8 mouse cellular contexts compared by ENCODE assay signal in genomic region chr12:11264895-11265294, GRCm38 (mm10). TPM values are rescaled to one million over a fixed set of nuclear protein-coding genes. Genes with fewer than 3 reads are reported as not detected.
DNase-seq lines count a peak whose midpoint lies in the region; ATAC-seq lines count a peak whose summit lies in the region.

No protein-coding gene starts in this region.

- no peaks in the 10 kb centered on the region for H3K27me3 ChIP-seq in heart, embryonic 14.5 days (ENCODE audit: control insufficient read depth, insufficient read depth, low read length)
- no peaks in the 10 kb centered on the region for H3K27me3 ChIP-seq in hindbrain, embryonic 10.5 days (ENCODE audit: insufficient read depth, poor library complexity, severe bottlenecking)
- no peaks in the 10 kb centered on the region for H3K27me3 ChIP-seq in midbrain, embryonic 11.5 days (ENCODE audit: control insufficient read depth, insufficient read depth, low read length)

- no peaks in the 10 kb centered on the region for H3K9me3 ChIP-seq in heart, embryonic 14.5 days (ENCODE audit: control insufficient read depth, low read length)
- H3K9me3 ChIP-seq in hindbrain, embryonic 10.5 days, result no peaks in the 10 kb centered on the region
- no peaks in the 10 kb centered on the region for H3K9me3 ChIP-seq in midbrain, embryonic 11.5 days (ENCODE audit: control insufficient read depth, low read length)

- H3K4me2 ChIP-seq in heart, embryonic 14.5 days (ENCODE audit: low read length), result peak overlapping the region; percentile 92
- peak overlapping the region; percentile 76 for H3K4me2 ChIP-seq in midbrain, embryonic 11.5 days

- 2% methylated on average over 13 of the region's 13 CpGs for WGBS in heart, embryonic 14.5 days
- WGBS in hindbrain, embryonic 10.5 days, result 8% methylated on average over 13 of the region's 13 CpGs
- 7% methylated on average over 13 of the region's 13 CpGs for WGBS in midbrain, embryonic 11.5 days

- DNase-seq in heart, adult 8-10 months (ENCODE audit: low spot score), result no peak
- peak; percentile 33 for DNase-seq in ZHBTc4 (ENCODE audit: low read depth, low spot score)
- DNase-seq in hindbrain, embryonic 10.5 days (ENCODE audit: low spot score), result peak; percentile 3
- DNase-seq in midbrain, embryonic 11.5 days (ENCODE audit: low spot score, missing footprints), result peak; percentile 87
- no peak for DNase-seq in urinary bladder, postnatal 36 days (ENCODE audit: low spot score in 2 of 2)
- DNase-seq in ovary, postnatal 10 days (ENCODE audit: low spot score), result no peak

- ATAC-seq in heart, embryonic 14.5 days (ENCODE audit: insufficient number of reproducible peaks, insufficient read depth, low FRiP score, low read depth), result no peak
- no peak for ATAC-seq in midbrain, embryonic 11.5 days (ENCODE audit: low FRiP score)
- no peak for ATAC-seq in monocyte, adult 5-6 weeks (replicated peaks; ENCODE audit: insufficient number of reproducible peaks, low FRiP score, low TSS enrichment, poor library complexity, severe bottlenecking)

- H3K4me3 ChIP-seq in heart, embryonic 14.5 days (ENCODE audit: control insufficient read depth in 1 of 2, insufficient read depth in 1 of 2, low read depth in 1 of 2, low read length in 2 of 2), result peak overlapping the region; percentile 63 to 90
- peak overlapping the region; percentile 90 for H3K4me3 ChIP-seq in hindbrain, embryonic 10.5 days
- peak overlapping the region; percentile 77 for H3K4me3 ChIP-seq in midbrain, embryonic 11.5 days (ENCODE audit: low read depth, low read length)

- 0 out of 4 replicates have a peak overlapping the region, but pooled peaks have one; percentile 72 to 96 for H3K27ac ChIP-seq in heart, embryonic 14.5 days (replicated peaks in 1 of 2; ENCODE audit: control insufficient read depth in 1 of 2, insufficient read depth in 1 of 2, low read depth in 2 of 2, low read length in 2 of 2)
- H3K27ac ChIP-seq in hindbrain, embryonic 10.5 days, result peak overlapping the region; percentile 97
- H3K27ac ChIP-seq in midbrain, embryonic 11.5 days (ENCODE audit: low read depth, low read length), result no peak overlapping the region

- peak overlapping the region; percentile 97 for H3K9ac ChIP-seq in heart, embryonic 14.5 days (ENCODE audit: low read length)
- H3K9ac ChIP-seq in midbrain, embryonic 11.5 days (ENCODE audit: low read length), result peak overlapping the region; percentile 94

- no peaks in the 10 kb centered on the region for H3K36me3 ChIP-seq in heart, embryonic 14.5 days (ENCODE audit: control insufficient read depth, insufficient read depth, low read length)
- no peaks in the 10 kb centered on the region for H3K36me3 ChIP-seq in hindbrain, embryonic 10.5 days
- H3K36me3 ChIP-seq in midbrain, embryonic 11.5 days (ENCODE audit: control insufficient read depth, insufficient read depth, low read length), result no peaks in the 10 kb centered on the region

- H3K4me1 ChIP-seq in heart, embryonic 14.5 days (ENCODE audit: control insufficient read depth in 2 of 2, insufficient read depth in 2 of 2, low read length in 2 of 2), result peaks cover 2 to 27% of the 10 kb centered on the region in 2 experiments; a peak in 3 of 4 replicates
- peaks cover 27% of the 10 kb centered on the region for H3K4me1 ChIP-seq in hindbrain, embryonic 10.5 days (replicated peaks)
- H3K4me1 ChIP-seq in midbrain, embryonic 11.5 days (ENCODE audit: control insufficient read depth, insufficient read depth, low read length), result peaks cover 9% of the 10 kb centered on the region

RNA-seq across cellular contexts. Expression of gene Gen1, which starts 0.7 kb away (rescaled TPM):
- polyA plus RNA-seq in heart, embryonic 14.5 days (2014; fragmentation: Nextera tagmentation; extraction: Ambion mirVana), result 6.1 and 11.2 TPM in 2 replicates
- 1 to 10 TPM in 1 of 4 experiments, under 1 TPM in 3; 0.38 to 2.0 (median 0.62) TPM for total RNA-seq in heart, adult 8-10 months (2022)
- polyA plus RNA-seq in hindbrain, embryonic 10.5 days (2016; fragmentation: Nextera tagmentation; extraction: Ambion mirVana), result 10.1 and 16.5 TPM in 2 replicates
- 14.2 and 20.1 TPM in 2 replicates for polyA plus RNA-seq in midbrain, embryonic 11.5 days (2014; fragmentation: Nextera tagmentation; extraction: Ambion mirVana)
- 2.5 to 4.9 TPM (median 3.6 TPM) in 3 replicates for total RNA-seq in monocyte, adult 5-6 weeks (2017)

RNA-seq across cellular contexts. Expression of gene Smc6, which starts 0.8 kb away (rescaled TPM):
- 106 and 108 TPM in 2 replicates for polyA plus RNA-seq in heart, embryonic 14.5 days (2014; fragmentation: Nextera tagmentation; extraction: Ambion mirVana)
- 10 to 100 TPM; 31.8 to 42.7 (median 35.9) TPM for total RNA-seq in heart, adult 8-10 months (2022)
- 76.1 and 118 TPM in 2 replicates for polyA plus RNA-seq in hindbrain, embryonic 10.5 days (2016; fragmentation: Nextera tagmentation; extraction: Ambion mirVana)
- polyA plus RNA-seq in midbrain, embryonic 11.5 days (2014; fragmentation: Nextera tagmentation; extraction: Ambion mirVana), result 134 and 143 TPM in 2 replicates
- 335 to 352 TPM (median 349 TPM) in 3 replicates for total RNA-seq in monocyte, adult 5-6 weeks (2017)

RNA-seq across cellular contexts. Expression of gene Msgn1, which starts 56.1 kb away (rescaled TPM):
- polyA plus RNA-seq in heart, embryonic 14.5 days (2014; fragmentation: Nextera tagmentation; extraction: Ambion mirVana), result 0.35 and 0.47 TPM in 2 replicates
- total RNA-seq in heart, adult 8-10 months (2022), result not detected
- polyA plus RNA-seq in hindbrain, embryonic 10.5 days (2016; fragmentation: Nextera tagmentation; extraction: Ambion mirVana), result not detected in 2 replicates
- not detected in 2 replicates for polyA plus RNA-seq in midbrain, embryonic 11.5 days (2014; fragmentation: Nextera tagmentation; extraction: Ambion mirVana)
- total RNA-seq in monocyte, adult 5-6 weeks (2017), result 4.5 to 5.4 TPM in 2 of 3 replicates, not detected in the other

Comparison
In these comparisons a context has a peak if more than half of its experiments do, and no peak if none do; other contexts are left out.
1. DNase-seq: peak in ZHBTc4 (single experiment), hindbrain, embryonic 10.5 days (single experiment) and midbrain, embryonic 11.5 days (single experiment); none in heart, adult 8-10 months (single experiment), urinary bladder, postnatal 36 days (0 of 2) and ovary, postnatal 10 days (single experiment).
2. Peak in every context shown above with its lines, with median percentiles within 50 percentile points of each other: H3K4me3 ChIP-seq.